Mouse (Mus musculus) cortical plate, adult 2 months (tissue): ENCODE data around the gene Sec24b. TPM values are rescaled to one million over a fixed set of nuclear protein-coding genes. Genes with fewer than 3 reads are reported as not detected.

Experiments
- H3K27ac ChIP-seq: fragments of 200-500 bp; 2 replicates; pipeline ENCODE4 v1.5.1; 2012; ENCODE audit warnings: low read length, control low read depth, inconsistent platforms; ENCODE audit not compliant: insufficient read depth
- H3K4me1 ChIP-seq: fragments of 200-500 bp; 2 replicates; pipeline ENCODE4 v1.6.1; 2011; ENCODE audit warnings: low read length; ENCODE audit not compliant: control insufficient read depth, insufficient read depth
- H3K4me3 ChIP-seq: fragments of 200-500 bp; 2 replicates; pipeline ENCODE4 v1.5.1; 2011; ENCODE audit warnings: mild to moderate bottlenecking, low read length, control low read depth; ENCODE audit not compliant: insufficient read depth
- CTCF ChIP-seq: fragments of 200-500 bp; IDR thresholded peaks from 2 replicates; pipeline ENCODE4 v1.5.1; 2011; ENCODE audit warnings: mild to moderate bottlenecking, control low read depth, low read length; ENCODE audit not compliant: insufficient read depth; ENCODE audit errors: extremely low read depth
- POLR2A ChIP-seq: fragments of 200-500 bp; IDR thresholded peaks from 2 replicates; pipeline ENCODE4 v1.6.1; 2011; ENCODE audit warnings: mild to moderate bottlenecking, low read length, control low read depth; ENCODE audit not compliant: insufficient read depth; ENCODE audit errors: extremely low read depth
- polyA plus RNA-seq: library from polyadenylated mRNA; depleted of rRNA; stranded (reverse); fragments of >200 nt; gene quantifications from 2 replicates; pipeline ENCODE4 v1.2.3, GENCODE M21; 2012; rRNA removed

Sec24b gene
- polyA plus RNA-seq, 1 experiment: 53.8 TPM

GRCm38 (mm10) chr3:129939058-129939457 lies 122.3 kb downstream of the Sec24b start:
- no peak overlapping the region for H3K4me3 ChIP-seq
- TF ChIP-seq CTCF (no peak), POLR2A (no peak)
- no peak overlapping the region for H3K27ac ChIP-seq
- no peaks in the 10 kb centered on the region; the same call in 1 of the 2 replicates for H3K4me1 ChIP-seq

GRCm38 (mm10) chr3:129937848-129938247 lies 123.5 kb downstream of the Sec24b start:
- H3K27ac ChIP-seq: no peak overlapping the region
- no peaks in the 10 kb centered on the region; the same call in 1 of the 2 replicates for H3K4me1 ChIP-seq
- TF ChIP-seq POLR2A: no peak
- no peak for TF ChIP-seq CTCF
- H3K4me3 ChIP-seq: no peak overlapping the region

- no peak overlapping the region for H3K4me3 ChIP-seq
- no peaks in the 10 kb centered on the region; the same call in 1 of the 2 replicates for H3K4me1 ChIP-seq
- TF ChIP-seq CTCF (no peak), POLR2A (no peak)
- no peak overlapping the region for H3K27ac ChIP-seq
Observed at GRCm38 (mm10) chr3:129936561-129936960, 124.8 kb downstream of the Sec24b start.

Other genes starting within 250 kb of the Sec24b start
- gene Rrh, start 239.0 kb downstream of the Sec24b start, polyA plus RNA-seq: 0.42 and 0.55 TPM in 2 replicates
- 50.9 and 51.4 TPM in 2 replicates for gene Gar1, start 230.2 kb downstream of the Sec24b start, polyA plus RNA-seq
- gene Cfi, start 225.7 kb downstream of the Sec24b start, polyA plus RNA-seq: 0.04 TPM in 1 of 2 replicates, not detected in the other
- gene Pla2g12a, start 182.9 kb downstream of the Sec24b start, polyA plus RNA-seq: 27.9 and 29.0 TPM in 2 replicates
- gene Casp6, start 160.1 kb downstream of the Sec24b start, polyA plus RNA-seq: 13.8 and 15.7 TPM in 2 replicates
- 1.8 and 2.9 TPM in 2 replicates for gene Mcub, start 91.3 kb downstream of the Sec24b start, polyA plus RNA-seq
- gene Col25a1, start 69.9 kb upstream of the Sec24b start, polyA plus RNA-seq: 9.1 and 10.4 TPM in 2 replicates